Mouse (Mus musculus): ENCODE results near the gene Ripk1. TPM values are rescaled to one million over a fixed set of nuclear protein-coding genes. Genes with fewer than 3 reads are reported as not detected.
A peak's percentile ranks its signal among the peaks of the same experiment; 100 is the strongest.

The Ripk1 gene
- polyA plus RNA-seq, 1 experiment: 8.9 TPM

- no peak for DNase-seq (ENCODE audit: low spot score)
These were observed 74.7 kb downstream of the Ripk1 start for GRCm38 (mm10) chr13:34076561-34077491.

DNA sequence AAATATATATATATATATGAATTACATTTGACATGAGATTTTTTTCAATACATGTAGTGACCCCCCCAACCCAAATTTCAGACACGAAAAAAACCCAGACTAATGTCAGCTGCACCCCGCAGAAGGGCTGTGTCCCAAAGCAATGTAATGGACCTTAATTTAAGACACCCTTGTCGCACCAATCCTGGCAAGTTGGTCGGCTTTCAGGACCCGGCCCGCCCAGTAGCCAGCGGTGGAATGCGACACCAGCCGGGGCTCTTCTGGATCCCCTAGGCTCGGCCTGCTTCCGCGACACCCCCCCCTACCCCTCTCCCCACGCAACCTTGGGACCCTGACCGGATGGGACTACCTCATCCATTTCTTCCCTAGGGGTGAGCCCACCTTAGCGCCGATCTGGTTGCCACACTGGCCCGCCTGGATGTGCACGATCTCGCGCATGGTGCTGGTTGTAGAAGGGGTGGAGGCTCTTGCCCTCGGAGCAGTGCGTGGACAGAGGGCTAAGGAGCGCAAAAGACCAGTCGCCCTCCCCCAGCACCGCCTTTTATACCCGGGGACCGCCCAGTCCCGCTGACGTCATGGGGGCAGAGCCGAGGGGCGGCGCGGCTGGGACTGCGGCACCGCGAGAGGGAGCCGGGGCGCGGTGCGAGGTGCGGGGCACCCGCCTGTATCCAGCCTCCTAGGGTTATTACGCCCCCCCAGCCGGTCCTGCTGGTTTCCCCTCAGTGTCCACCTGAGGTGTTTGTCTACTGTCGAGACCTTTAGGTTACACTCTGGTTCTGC, 75.5 kb downstream of the Ripk1 start, which contains the start of gene Tubb2a:
TSS of gene Tubb2a (minus strand) at position 516 of the 780 bp plus-strand sequence.
- DNase-seq (ENCODE audit: low spot score): peak; percentile 96

- no peak for DNase-seq (ENCODE audit: low spot score)
These were observed 76.5 kb downstream of the Ripk1 start for GRCm38 (mm10) chr13:34078500-34079280.

- no peak for DNase-seq (ENCODE audit: low spot score)
These were observed 77.6 kb downstream of the Ripk1 start for GRCm38 (mm10) chr13:34079801-34080200.

DNA sequence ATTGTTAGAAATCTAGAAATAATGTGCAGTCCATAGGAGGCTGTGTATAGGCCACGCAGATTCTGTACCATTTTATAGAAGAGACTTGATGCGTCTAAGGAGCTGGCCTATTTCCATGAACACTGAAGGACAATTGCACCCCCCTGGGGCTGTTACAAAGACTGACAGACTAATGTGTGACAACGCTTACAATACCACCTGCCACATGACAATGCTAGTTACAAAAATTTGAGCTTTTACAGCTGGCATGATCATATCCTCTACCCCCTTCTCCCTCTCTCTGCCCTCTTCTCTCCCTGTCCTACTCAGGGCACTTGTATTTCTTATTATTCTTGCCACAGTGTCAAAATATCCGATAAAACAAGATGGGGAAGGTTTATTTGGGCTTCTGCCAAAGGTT, 79.8 kb downstream of the Ripk1 start:
- no peak for DNase-seq (ENCODE audit: low spot score)

GRCm38 (mm10) chr13:34084026-34084750, 82.0 kb downstream of the Ripk1 start:
- DNase-seq (ENCODE audit: low spot score): no peak

Other genes with a start within 250 kb of the Ripk1 start
- gene Serpinb6e, start 159.0 kb upstream of the Ripk1 start, polyA plus RNA-seq (2012; rRNA removed): 0.04 TPM in 1 of 2 replicates, not detected in the other
- gene Serpinb6c, start 96.7 kb upstream of the Ripk1 start, polyA plus RNA-seq (2012; rRNA removed): 0.45 and 0.52 TPM in 2 replicates
- gene Nqo2, start 37.7 kb upstream of the Ripk1 start, polyA plus RNA-seq (2012; rRNA removed): 19.5 and 21.3 TPM in 2 replicates
- 206 and 225 TPM in 2 replicates for gene Serpinb6a, start 431 bp downstream of the Ripk1 start, polyA plus RNA-seq (2012; rRNA removed)
- gene Bphl, start 35.2 kb downstream of the Ripk1 start, polyA plus RNA-seq (2012; rRNA removed): 51.3 and 71.5 TPM in 2 replicates
- 140 and 213 TPM in 2 replicates for gene Tubb2a, start 75.6 kb downstream of the Ripk1 start, polyA plus RNA-seq (2012; rRNA removed)
- 8.7 and 13.3 TPM in 2 replicates for gene Tubb2b, start 128.1 kb downstream of the Ripk1 start, polyA plus RNA-seq (2012; rRNA removed)
- gene Psmg4, start 160.6 kb downstream of the Ripk1 start, polyA plus RNA-seq (2012; rRNA removed): 61.5 and 69.2 TPM in 2 replicates

Data from urinary bladder, adult 2 months (tissue).